Mouse (Mus musculus): ENCODE results near the gene Gm11060. TPM values are rescaled to one million over a fixed set of nuclear protein-coding genes. Genes with fewer than 3 reads are reported as not detected.

Gm11060 gene
- total and polyA plus RNA-seq, 3 experiments = not detected

- TF ChIP-seq TBP (conservative IDR thresholded peaks at IDR 0.05; ENCODE audit: low read depth, low read length) = no peak
- TF ChIP-seq MXI1 (IDR thresholded peaks at IDR 0.05; ENCODE audit: low read depth, low read length) = no peak
- TF ChIP-seq JUN (IDR thresholded peaks at IDR 0.05; ENCODE audit: insufficient read depth, low read depth, low read length) = no peak
- TF ChIP-seq GABPA (IDR thresholded peaks at IDR 0.05; ENCODE audit: insufficient replicate concordance, low read depth, low read length) = no peak
- no peak for TF ChIP-seq JUND (conservative IDR thresholded peaks at IDR 0.05; ENCODE audit: low read depth, low read length)
- no peak for TF ChIP-seq USF2 (conservative IDR thresholded peaks at IDR 0.05; ENCODE audit: low read depth, low read length)
- TF ChIP-seq USF1 (IDR thresholded peaks at IDR 0.05; ENCODE audit: low read depth, low read length) = no peak
- no peak for TF ChIP-seq TCF12 (IDR thresholded peaks at IDR 0.05; ENCODE audit: low read depth, low read length)
- TF ChIP-seq MAZ (IDR thresholded peaks at IDR 0.05; ENCODE audit: low read depth, low read length) = no peak
- in situ Hi-C loops (cut with MboI; ENCODE audit: low pct_ligation_motif_present, low pct_unique_long_range_greater_than_20kb, low sequenced_read_pairs) = no loop called here
- Histone ChIP-seq H3K79me2 (replicated peaks; ENCODE audit: control insufficient read depth, extremely low read depth, insufficient read depth, poor library complexity, severe bottlenecking) (no peaks in the 10 kb centered on the region), H3K36me3 (replicated peaks in 1 of 2; ENCODE audit: control insufficient read depth in 1 of 2, insufficient read depth in 1 of 2, low read length in 1 of 2) (no peaks in the 10 kb centered on the region), H3K4me3 (replicated peaks in 1 of 3; ENCODE audit: low read depth in 2 of 3, low read length in 2 of 3, poor library complexity in 1 of 3) (no peak overlapping the region), H3K4me1 (ENCODE audit: control insufficient read depth in 1 of 2, insufficient read depth in 2 of 2) (peaks cover 3 to 10% of the 10 kb centered on the region in 2 experiments), H3K9me3 (replicated peaks; ENCODE audit: low read length) (no peaks in the 10 kb centered on the region), H3K27ac (ENCODE audit: insufficient read depth, low read depth) (no peak overlapping the region), H3K4me2 (ENCODE audit: insufficient read depth, low read depth, poor library complexity, severe bottlenecking) (no peak overlapping the region), H3K27me3 (replicated peaks) (no peaks in the 10 kb centered on the region), H3K9ac (ENCODE audit: insufficient read depth, low read depth) (no peak overlapping the region)
- no peak for DNase-seq (ENCODE audit: extremely low read depth)
- dilution Hi-C loops (cut with MboI; ENCODE audit: extremely low pct_ligation_motif_present, extremely low pct_unique_long_range_greater_than_20kb, low sequenced_read_pairs) = no loop called here
Measured at GRCm38 (mm10) chr2:105099410-105099809, 7.6 kb downstream of the Gm11060 start.

- no peak for DNase-seq (ENCODE audit: extremely low read depth)
- no peaks in the 10 kb centered on the region for H3K27me3 ChIP-seq (replicated peaks)
- H3K4me2 ChIP-seq (ENCODE audit: insufficient read depth, low read depth, poor library complexity, severe bottlenecking) = no peak overlapping the region
- no peaks in the 10 kb centered on the region for H3K36me3 ChIP-seq (replicated peaks in 1 of 2; ENCODE audit: control insufficient read depth in 1 of 2, insufficient read depth in 1 of 2, low read length in 1 of 2)
- in situ Hi-C loops (cut with MboI; ENCODE audit: low pct_ligation_motif_present, low pct_unique_long_range_greater_than_20kb, low sequenced_read_pairs) (no loop called here), dilution Hi-C loops (cut with MboI; ENCODE audit: extremely low pct_ligation_motif_present, extremely low pct_unique_long_range_greater_than_20kb, low sequenced_read_pairs) (no loop called here)
- H3K4me1 ChIP-seq (ENCODE audit: control insufficient read depth in 1 of 2, insufficient read depth in 2 of 2) = peaks cover 3 to 8% of the 10 kb centered on the region in 2 experiments
- H3K27ac ChIP-seq (ENCODE audit: insufficient read depth, low read depth) = no peak overlapping the region
- no peaks in the 10 kb centered on the region for H3K9me3 ChIP-seq (replicated peaks; ENCODE audit: low read length)
- TF ChIP-seq SMC3 (IDR thresholded peaks at IDR 0.05; ENCODE audit: low read depth, low read length) (no peak), RCOR1 (conservative IDR thresholded peaks at IDR 0.05; ENCODE audit: low read depth, low read length) (no peak), CHD1 (IDR thresholded peaks at IDR 0.05; ENCODE audit: low read depth, low read length) (no peak), NRF1 (IDR thresholded peaks at IDR 0.05; ENCODE audit: low read depth, low read length) (no peak), RAD21 (IDR thresholded peaks at IDR 0.05; ENCODE audit: low read depth, low read length) (no peak), ETS1 (conservative IDR thresholded peaks at IDR 0.05; ENCODE audit: low read depth, low read length) (no peak), USF1 (IDR thresholded peaks at IDR 0.05; ENCODE audit: low read depth, low read length) (no peak), JUN (IDR thresholded peaks at IDR 0.05; ENCODE audit: insufficient read depth, low read depth, low read length) (no peak), MAX (IDR thresholded peaks at IDR 0.05; ENCODE audit: low read length) (no peak)
- no peak overlapping the region for H3K4me3 ChIP-seq (replicated peaks in 1 of 3; ENCODE audit: low read depth in 2 of 3, low read length in 2 of 3, poor library complexity in 1 of 3)
- H3K79me2 ChIP-seq (replicated peaks; ENCODE audit: control insufficient read depth, extremely low read depth, insufficient read depth, poor library complexity, severe bottlenecking) = no peaks in the 10 kb centered on the region
- H3K9ac ChIP-seq (ENCODE audit: insufficient read depth, low read depth) = no peak overlapping the region
Measured at GRCm38 (mm10) chr2:105100541-105100940, 8.7 kb downstream of the Gm11060 start.

All from CH12.LX (cell line).